Mouse (Mus musculus) large intestine, adult 2 months (tissue): ENCODE results near the gene Hspa4. TPM values are rescaled to one million over a fixed set of nuclear protein-coding genes. Genes with fewer than 3 reads are reported as not detected.
"Not testable (repeated sequence)": the region's sequence is repeated elsewhere in the genome, so short reads cannot be mapped to it uniquely, and the experiment has no call there.

Experiments used
- DNase-seq: peaks from one replicate; pipeline ENCODE4 v3.0.0-alpha.2; 2012; ENCODE audit warnings: low read depth, low spot score
- WGBS: fragments of 180-500 bp; shearing (Covaris S2); methylation state at CpG from one replicate; pipeline ENCODE4 v1.1.7; 2018; 5-methylcytosine and 5-hydroxymethylcytosine counted together
- polyA plus RNA-seq: library from polyadenylated mRNA; depleted of rRNA; stranded (reverse); fragments of >200 nt; gene quantifications from 2 replicates; pipeline ENCODE4 v1.2.3, GENCODE M21; 2012

Gene Hspa4
- polyA plus RNA-seq, 1 experiment = 16.4 TPM

GRCm38 (mm10) chr11:53308251-53308864 is 8.1 kb upstream of the Hspa4 start:
- DNase-seq = peak; percentile 68

- DNase-seq = no peak
- WGBS = 47% methylated on average over 10 of the region's 10 CpGs
Measured at GRCm38 (mm10) chr11:53307558-53308065, 7.4 kb upstream of the Hspa4 start.

- 65% methylated on average over 2 of the region's 2 CpGs for WGBS
Measured at GRCm38 (mm10) chr11:53306965-53307364, 6.7 kb upstream of the Hspa4 start.

GRCm38 (mm10) chr11:53304044-53304840 is 4.0 kb upstream of the Hspa4 start:
- WGBS = 84% methylated on average over 14 of the region's 14 CpGs
- no peak for DNase-seq

More at GRCm38 (mm10) chr11:53306965-53307364, 6.7 kb upstream of the Hspa4 start:
- DNase-seq = no peak

- 45% methylated on average over 9 of the region's 9 CpGs for WGBS
- no peak for DNase-seq
Measured at GRCm38 (mm10) chr11:53301167-53301515, 884 bp upstream of the Hspa4 start.

- peak; percentile 44 for DNase-seq
- under 1% methylated on average over 80 of the region's 80 CpGs for WGBS
Measured at GRCm38 (mm10) chr11:53299551-53300329, 517 bp downstream of the Hspa4 start.

- DNase-seq = no peak
- 57% methylated on average over 7 of the region's 7 CpGs for WGBS
Measured at GRCm38 (mm10) chr11:53297947-53298860, 2.1 kb downstream of the Hspa4 start.

GRCm38 (mm10) chr11:53296880-53297279 is 3.4 kb downstream of the Hspa4 start:
- 50% methylated on average over 4 of the region's 4 CpGs for WGBS
- no peak for DNase-seq

GRCm38 (mm10) chr11:53294441-53294840 is 5.8 kb downstream of the Hspa4 start:
- WGBS = 63% methylated on average over 5 of the region's 5 CpGs
- DNase-seq = no peak

GRCm38 (mm10) chr11:53290871-53291270 is 9.4 kb downstream of the Hspa4 start:
- WGBS = 90% methylated on average over 11 of the region's 11 CpGs

GRCm38 (mm10) chr11:53290187-53290586 is 10.1 kb downstream of the Hspa4 start:
- WGBS = 80% methylated on average over 2 of the region's 2 CpGs
- DNase-seq = not testable (repeated sequence)

More at GRCm38 (mm10) chr11:53290871-53291270, 9.4 kb downstream of the Hspa4 start:
- no peak for DNase-seq

- WGBS = 85% methylated on average over 6 of the region's 6 CpGs
- DNase-seq = no peak
Measured at GRCm38 (mm10) chr11:53285885-53286284, 14.4 kb downstream of the Hspa4 start.

GRCm38 (mm10) chr11:53278411-53278810 is 21.8 kb downstream of the Hspa4 start:
- 78% methylated on average over 4 of the region's 4 CpGs for WGBS
- no peak for DNase-seq

GRCm38 (mm10) chr11:53275358-53275757 is 24.9 kb downstream of the Hspa4 start:
- WGBS = 92% methylated on average over 3 of the region's 3 CpGs

GRCm38 (mm10) chr11:53273313-53273712 is 26.9 kb downstream of the Hspa4 start:
- DNase-seq = no peak
- 85% methylated on average over 5 of the region's 5 CpGs for WGBS

More at GRCm38 (mm10) chr11:53275358-53275757, 24.9 kb downstream of the Hspa4 start:
- no peak for DNase-seq

GRCm38 (mm10) chr11:53269596-53269995 is 30.7 kb downstream of the Hspa4 start:
- no peak for DNase-seq
- WGBS = 81% methylated on average over 6 of the region's 6 CpGs

GRCm38 (mm10) chr11:53260556-53260955 is 39.7 kb downstream of the Hspa4 start:
- WGBS = 70% methylated on average over 5 of the region's 5 CpGs
- DNase-seq = no peak

GRCm38 (mm10) chr11:53260056-53260455 is 40.2 kb downstream of the Hspa4 start:
- no peak for DNase-seq
- WGBS = 74% methylated on average over 1 of the region's 1 CpGs

- DNase-seq = no peak
- WGBS = 78% methylated on average over 6 of the region's 6 CpGs
Measured at GRCm38 (mm10) chr11:53259047-53259632, 41.1 kb downstream of the Hspa4 start.
